Mouse (Mus musculus): ENCODE measurements around the gene Morc4. TPM values are rescaled to one million over a fixed set of nuclear protein-coding genes. Genes with fewer than 3 reads are reported as not detected.

Gene Morc4
- total RNA-seq, 2 experiments from 2014 or later = 4.8 to 5.8 TPM

GRCm38 (mm10) chrX:139775084-139775612 lies 96.3 kb downstream of the Morc4 start:
- intact Hi-C loops (cut with DNase I) = loop anchor here (5.0 kb wide), 1 partner anchor 57 kb away; no protein-coding TSS in a partner anchor
- no peak for DNase-seq (ENCODE audit: extremely low spot score in 1 of 2, low spot score in 2 of 2)

DNA sequence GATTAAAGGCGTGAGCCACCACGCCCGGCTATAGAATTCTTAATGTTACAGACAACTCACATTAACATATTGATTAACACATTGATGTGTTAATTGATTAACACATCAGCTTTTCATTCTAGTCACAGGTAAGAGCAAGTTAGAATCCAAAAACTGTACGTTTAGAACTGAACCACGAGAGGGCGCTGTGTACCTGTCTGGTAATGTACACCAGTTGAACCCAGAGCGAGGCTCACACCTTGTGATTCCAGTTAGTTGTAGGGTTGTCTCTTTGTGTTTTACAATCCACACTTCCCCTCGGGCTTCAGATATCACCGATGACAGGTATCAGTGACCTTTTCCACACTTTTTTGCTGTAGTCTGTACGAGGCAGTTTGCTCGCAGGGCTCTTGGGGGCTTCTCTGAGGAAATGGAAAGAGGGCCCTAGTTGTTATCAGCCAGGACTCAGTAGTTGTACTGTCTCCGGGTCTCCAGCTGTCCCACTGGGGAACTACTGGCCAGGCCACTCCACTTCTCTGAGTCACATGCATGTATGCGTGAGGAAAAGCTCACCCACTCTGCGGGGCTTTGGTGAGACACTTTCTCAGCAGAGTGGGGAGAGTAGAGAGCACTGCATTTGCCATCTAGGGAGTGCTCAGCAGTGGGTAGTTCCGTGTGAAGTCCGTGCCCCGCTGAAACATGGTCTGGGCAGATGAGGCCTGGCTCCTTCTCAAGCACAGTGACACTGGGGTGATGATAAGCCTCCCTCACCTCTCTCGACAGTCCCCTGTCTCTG lies 97.0 kb downstream of the Morc4 start:
- intact Hi-C loops (cut with DNase I) = loop anchor here (5.0 kb wide), 1 partner anchor 58 kb away; no protein-coding TSS in a partner anchor

More for the DNA sequence above, 97.0 kb downstream of the Morc4 start:
- peak in 1 of 2 experiments; percentile 52 for DNase-seq (ENCODE audit: extremely low spot score in 1 of 2, low spot score in 2 of 2)

Other genes starting within 250 kb of the Morc4 start
- 1 to 10 TPM; 2.1 to 2.7 TPM for gene Tbc1d8b, start 186.7 kb downstream of the Morc4 start, total RNA-seq (2021)
- gene Gm15013, start 157.2 kb downstream of the Morc4 start, total RNA-seq (2021) = not detected
- not detected for gene Ripply1, start 89.3 kb downstream of the Morc4 start, total RNA-seq (2021)
- under 1 TPM; 0.17 to 0.57 TPM for gene Cldn2, start 70.8 kb downstream of the Morc4 start, total RNA-seq (2021)
- gene Rbm41, start 126.9 kb upstream of the Morc4 start, total RNA-seq (2021) = 1 to 10 TPM; 9.2 to 9.8 TPM
- 1 to 10 TPM in 1 of 2 experiments, under 1 TPM in 1; 0.34 to 1.1 TPM for gene Nup62cl, start 191.0 kb upstream of the Morc4 start, total RNA-seq (2021)
- not detected for gene Pih1h3b, start 191.2 kb upstream of the Morc4 start, total RNA-seq (2021)